Mouse (Mus musculus) heart, adult 2 months (tissue): ENCODE measurements around the gene Zfp456.

Experiments
- CTCF ChIP-seq: fragments of 200-600 bp; IDR thresholded peaks from 2 replicates; pipeline ENCODE4 v1.8.1; 2022; ENCODE audit warnings: antibody characterized with exemption, mild to moderate bottlenecking, moderate library complexity
- EP300 ChIP-seq: fragments of 200-500 bp; IDR thresholded peaks from 2 replicates; pipeline ENCODE4 v1.6.1; 2011; ENCODE audit warnings: low read depth, low read length, control low read depth; ENCODE audit not compliant: insufficient read depth
- POLR2A ChIP-seq: fragments of 200-500 bp; IDR thresholded peaks from 2 replicates; pipeline ENCODE4 v1.6.1; 2011; ENCODE audit warnings: mild to moderate bottlenecking, low read depth, low read length, control low read depth; ENCODE audit not compliant: insufficient read depth

DNA sequence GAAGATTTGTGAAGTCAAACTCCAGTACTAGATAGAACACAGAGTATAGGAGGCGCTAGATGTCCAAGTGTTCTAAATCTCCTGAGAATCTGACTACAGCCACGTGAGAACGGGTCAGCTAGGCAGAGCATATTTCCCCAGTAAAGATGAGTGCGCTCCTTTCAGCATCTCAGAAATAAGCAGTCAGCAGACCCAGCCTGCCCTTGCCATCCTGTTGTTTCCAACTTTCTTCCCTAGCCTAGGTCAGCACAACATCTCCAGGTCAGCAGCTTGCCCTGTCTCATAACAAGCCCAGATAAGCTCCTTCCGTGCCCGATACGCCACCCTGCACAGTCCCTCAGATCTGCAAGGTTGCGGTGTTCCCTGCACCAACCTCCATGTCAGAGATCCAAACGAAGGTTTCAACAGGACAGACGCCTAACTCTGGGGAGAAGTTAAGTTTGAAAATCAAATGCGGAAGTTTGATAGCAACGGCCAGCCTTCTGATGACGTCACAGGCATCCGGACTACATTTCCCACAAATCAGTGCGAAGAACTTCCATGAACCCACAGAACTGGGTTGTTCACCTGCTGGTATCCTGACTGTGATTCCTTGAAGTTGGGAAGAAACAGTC lies 15.4 kb downstream of the Zfp456 start, which contains the start of the genes Gm28044 and Zfp953:
- TF ChIP-seq CTCF (peak; percentile 41), POLR2A (peak; percentile 69), EP300 (no peak)
